ENCODE assay signal across 29 mouse cellular contexts in the genomic region with DNA sequence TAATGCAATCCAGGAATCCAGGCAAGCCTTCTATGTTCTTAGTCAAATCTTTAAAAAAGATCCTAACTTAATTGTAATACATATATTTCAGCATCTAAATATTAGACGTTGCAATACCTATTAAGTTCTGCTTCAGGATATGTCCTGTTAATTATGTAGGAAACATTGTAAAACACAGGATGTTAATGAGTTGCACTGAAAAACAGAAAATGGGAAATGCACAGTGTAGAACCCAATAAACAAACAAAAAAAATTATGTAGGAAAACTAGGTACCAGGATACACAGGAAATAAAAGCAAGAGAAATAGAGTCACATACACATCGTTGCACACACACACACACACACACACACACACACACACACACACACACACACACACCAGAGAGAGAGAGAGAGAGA.
"Had no signal": no experiment of that assay in that cellular context is flagged by ENCODE, and none has a peak within 500 bp of the region (broad histone marks: within the 10 kb centered on the region; RNA-seq: fewer than 3 reads in every experiment).

No protein-coding gene starts in this region.

- H3K9me3 ChIP-seq: embryonic facial prominence, embryonic 10.5 days; embryonic facial prominence, embryonic 12.5 days; embryonic facial prominence, embryonic 13.5 days; embryonic facial prominence, embryonic 15.5 days; forebrain, embryonic 10.5 days; forebrain, embryonic 12.5 days; forebrain, embryonic 13.5 days; forebrain, embryonic 15.5 days had no signal

- H3K4me1 ChIP-seq: embryonic facial prominence, embryonic 12.5 days; embryonic facial prominence, embryonic 13.5 days; embryonic facial prominence, embryonic 15.5 days; forebrain, embryonic 12.5 days; forebrain, embryonic 15.5 days had no signal

- H3K27me3 ChIP-seq: embryonic facial prominence, embryonic 12.5 days; embryonic facial prominence, embryonic 13.5 days; embryonic facial prominence, embryonic 15.5 days; forebrain, embryonic 12.5 days; forebrain, embryonic 13.5 days; forebrain, embryonic 15.5 days had no signal

- H3K36me3 ChIP-seq: embryonic facial prominence, embryonic 10.5 days; embryonic facial prominence, embryonic 12.5 days; embryonic facial prominence, embryonic 13.5 days; embryonic facial prominence, embryonic 15.5 days; forebrain, embryonic 10.5 days; forebrain, embryonic 12.5 days; forebrain, embryonic 15.5 days had no signal

- ATAC-seq: forebrain, embryonic 13.5 days; forebrain, embryonic 14.5 days; forebrain, embryonic 15.5 days; forebrain, embryonic 16.5 days; forebrain, postnatal 0 days had no signal

- H3K27ac ChIP-seq: embryonic facial prominence, embryonic 10.5 days; embryonic facial prominence, embryonic 12.5 days; embryonic facial prominence, embryonic 13.5 days; embryonic facial prominence, embryonic 15.5 days; forebrain, embryonic 10.5 days; forebrain, embryonic 12.5 days; forebrain, embryonic 13.5 days; forebrain, embryonic 15.5 days; gastrocnemius, adult 2 months; heart, adult 2 months had no signal

- DNase-seq: cerebellum, adult 2 months; cerebellum, adult 8-10 months; cerebellum, adult 9-10 months; cerebellum, adult 9-11 months; cerebellum, postnatal 10 days; cerebellum, postnatal 14 days; cerebellum, postnatal 25 days; cerebellum, postnatal 36 days; embryo, embryonic 11 days; forebrain, postnatal 0 days; gastrocnemius, adult 2 months; gastrocnemius, postnatal 10 days; gastrocnemius, postnatal 14 days; gastrocnemius, postnatal 25 days; gastrocnemius, postnatal 36 days; heart, adult 11 months; heart, adult 18-20 months; heart, adult 2 months had no signal

- H3K4me3 ChIP-seq: embryonic facial prominence, embryonic 10.5 days; embryonic facial prominence, embryonic 12.5 days; embryonic facial prominence, embryonic 13.5 days; embryonic facial prominence, embryonic 15.5 days; erythroblast, embryonic 14.5 days; forebrain, embryonic 10.5 days; forebrain, embryonic 12.5 days; forebrain, embryonic 13.5 days; forebrain, embryonic 15.5 days; gastrocnemius, adult 2 months; heart, adult 2 months had no signal

- H3K9ac ChIP-seq: embryonic facial prominence, embryonic 12.5 days; embryonic facial prominence, embryonic 13.5 days; embryonic facial prominence, embryonic 15.5 days; forebrain, embryonic 12.5 days; forebrain, embryonic 13.5 days; forebrain, embryonic 15.5 days; forebrain, postnatal 0 days had no signal

- H3K4me2 ChIP-seq: embryonic facial prominence, embryonic 12.5 days; embryonic facial prominence, embryonic 13.5 days; embryonic facial prominence, embryonic 15.5 days; forebrain, embryonic 12.5 days; forebrain, embryonic 13.5 days; forebrain, embryonic 15.5 days had no signal
